Mouse (Mus musculus) neutrophil, adult 5-6 weeks (primary cell): ENCODE measurements around the gene Slc7a7. TPM values are rescaled to one million over a fixed set of nuclear protein-coding genes. Genes with fewer than 3 reads are reported as not detected.
"Not testable (repeated sequence)": the region's sequence is repeated elsewhere in the genome, so short reads cannot be mapped to it uniquely, and the experiment has no call there.

ENCODE experiments used
- ATAC-seq: fragments of 151-379, 151-347 bp; 2 replicates; pipeline ENCODE4 v1.8.0; 2017; ENCODE audit warnings: mild to moderate bottlenecking, moderate TSS enrichment; ENCODE audit not compliant: insufficient number of reproducible peaks, poor library complexity, low FRiP score, severe bottlenecking; ENCODE audit errors: extremely low read depth
- total RNA-seq: library from RNA; stranded (forward); fragments of 200-1000 nt; gene quantifications from 2 replicates; pipeline ENCODE4 v1.2.3, GENCODE M21; 2017

Slc7a7 gene
- total RNA-seq, 1 experiment from 2014 or later: 7.4 TPM

GRCm38 (mm10) chr14:54350773-54351541 lies 66.6 kb downstream of the Slc7a7 start:
- ATAC-seq: not testable (repeated sequence)

GRCm38 (mm10) chr14:54341807-54342206 lies 75.8 kb downstream of the Slc7a7 start:
- not testable (repeated sequence) for ATAC-seq

GRCm38 (mm10) chr14:54340836-54341235 lies 76.7 kb downstream of the Slc7a7 start:
- no peak for ATAC-seq

- no peak for ATAC-seq
Observed at GRCm38 (mm10) chr14:54333452-54334189, 84.0 kb downstream of the Slc7a7 start.

GRCm38 (mm10) chr14:54332176-54333074 lies 85.2 kb downstream of the Slc7a7 start:
- no peak for ATAC-seq

GRCm38 (mm10) chr14:54331178-54331577 lies 86.4 kb downstream of the Slc7a7 start:
- ATAC-seq: no peak

GRCm38 (mm10) chr14:54329201-54329600 lies 88.4 kb downstream of the Slc7a7 start:
- no peak for ATAC-seq

GRCm38 (mm10) chr14:54328548-54328947 lies 89.0 kb downstream of the Slc7a7 start:
- ATAC-seq: no peak

GRCm38 (mm10) chr14:54324486-54324885 lies 93.1 kb downstream of the Slc7a7 start:
- no peak for ATAC-seq

- ATAC-seq: no peak
Observed at GRCm38 (mm10) chr14:54321556-54322376, 95.8 kb downstream of the Slc7a7 start.

Other genes starting within 250 kb of the Slc7a7 start
- 50.7 and 51.7 TPM in 2 replicates for gene Dad1, start 163.7 kb downstream of the Slc7a7 start, total RNA-seq
- gene Abhd4, start 163.6 kb downstream of the Slc7a7 start, total RNA-seq: 16.1 and 16.6 TPM in 2 replicates
- gene Olfr49, start 132.8 kb downstream of the Slc7a7 start, total RNA-seq: 0.12 TPM in 1 of 2 replicates, not detected in the other
- 58.7 and 61.3 TPM in 2 replicates for gene Oxa1l, start 56.9 kb downstream of the Slc7a7 start, total RNA-seq
- gene Mrpl52, start 9.1 kb upstream of the Slc7a7 start, total RNA-seq: 31.8 and 33.4 TPM in 2 replicates
- 0.58 and 2.6 TPM in 2 replicates for gene Mmp14, start 13.8 kb upstream of the Slc7a7 start, total RNA-seq
- 69.1 and 100 TPM in 2 replicates for gene Lrp10, start 46.4 kb upstream of the Slc7a7 start, total RNA-seq
- 0.61 and 0.93 TPM in 2 replicates for gene Rem2, start 58.3 kb upstream of the Slc7a7 start, total RNA-seq
- gene Prmt5, start 99.7 kb upstream of the Slc7a7 start, total RNA-seq: 13.3 and 18.4 TPM in 2 replicates
- 20.0 and 20.7 TPM in 2 replicates for gene Haus4, start 136.8 kb upstream of the Slc7a7 start, total RNA-seq
- gene Ajuba, start 159.8 kb upstream of the Slc7a7 start, total RNA-seq: 0.12 and 0.25 TPM in 2 replicates
- 2.1 and 4.5 TPM in 2 replicates for gene 4931414P19Rik, start 188.2 kb upstream of the Slc7a7 start, total RNA-seq
- gene Psmb5, start 200.2 kb upstream of the Slc7a7 start, total RNA-seq: 24.0 and 29.1 TPM in 2 replicates
- 0.12 TPM in 1 of 2 replicates, not detected in the other for gene Psmb11, start 203.7 kb upstream of the Slc7a7 start, total RNA-seq
- gene Gm17606, start 223.2 kb upstream of the Slc7a7 start, total RNA-seq: not detected in 2 replicates
- 1.5 and 2.5 TPM in 2 replicates for gene Cdh24, start 223.6 kb upstream of the Slc7a7 start, total RNA-seq